Mouse (Mus musculus): ENCODE data around the gene Fabp6.

- no peak for TF ChIP-seq TAL1 (conservative IDR thresholded peaks at IDR 0.05; ENCODE audit: low read depth, low read length)
- peak; percentile 71; the same call in 1 of the 2 replicates for TF ChIP-seq CTCF (IDR thresholded peaks at IDR 0.05; ENCODE audit: low read depth, low read length)
- TF ChIP-seq POLR2AphosphoS5 (IDR thresholded peaks at IDR 0.05; ENCODE audit: insufficient replicate concordance, low read depth, low read length) = no peak
- no peak for TF ChIP-seq GATA1 (IDR thresholded peaks at IDR 0.05; ENCODE audit: borderline replicate concordance, low read length)
- no peak for TF ChIP-seq GATA2 (IDR thresholded peaks at IDR 0.05; ENCODE audit: borderline replicate concordance, low read depth, low read length)
These were observed 33.1 kb downstream of the Fabp6 start for GRCm38 (mm10) chr11:43568263-43568662.

All from G1E (cell line).